Mouse (Mus musculus): ENCODE results near the gene Tecr. TPM values are rescaled to one million over a fixed set of nuclear protein-coding genes. Genes with fewer than 3 reads are reported as not detected.

Tecr gene
- total RNA-seq (2014; fragmentation: Nextera tagmentation) (304 and 466 TPM in 2 replicates), total RNA-seq (2017) (230 and 318 TPM in 2 replicates)

GRCm38 (mm10) chr8:83607661-83608397 is at the start of gene Tecr, which contains the start of gene Dnajb1:
Gene Tecr, minus strand, starts transcription at chr8:83607971.
Gene Dnajb1, plus strand, starts transcription at chr8:83608193.
- ATAC-seq (replicated peaks; ENCODE audit: low FRiP score, low TSS enrichment, poor library complexity, severe bottlenecking) = peak; percentile 88

- ATAC-seq (replicated peaks; ENCODE audit: low FRiP score, low TSS enrichment, poor library complexity, severe bottlenecking) = peak; percentile 33; the same call in 1 of the 2 replicates
Observed at GRCm38 (mm10) chr8:83656484-83657246, 48.9 kb upstream of the Tecr start.

DNA sequence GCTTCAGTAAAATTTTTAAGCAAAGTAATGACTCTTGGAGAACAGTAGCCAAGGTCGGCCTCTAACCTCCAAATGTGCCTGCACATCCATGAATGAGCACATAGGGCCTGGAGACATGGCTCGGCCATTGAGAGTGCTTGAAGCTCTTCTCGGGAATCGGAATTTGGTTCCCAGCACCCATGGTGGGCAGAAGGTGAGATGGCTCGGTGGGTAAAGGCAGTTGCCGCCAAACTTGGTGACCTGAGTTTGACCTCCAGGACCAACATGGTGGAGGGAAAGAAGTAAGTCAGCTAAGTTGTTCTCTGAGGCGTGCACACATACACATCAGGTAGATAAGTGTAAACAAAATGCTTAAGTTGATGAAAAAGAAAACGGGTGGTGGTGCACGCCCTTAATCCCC is 48.3 kb upstream of the Tecr start:
- ATAC-seq (replicated peaks; ENCODE audit: low FRiP score, low TSS enrichment, poor library complexity, severe bottlenecking) = no peak

DNA sequence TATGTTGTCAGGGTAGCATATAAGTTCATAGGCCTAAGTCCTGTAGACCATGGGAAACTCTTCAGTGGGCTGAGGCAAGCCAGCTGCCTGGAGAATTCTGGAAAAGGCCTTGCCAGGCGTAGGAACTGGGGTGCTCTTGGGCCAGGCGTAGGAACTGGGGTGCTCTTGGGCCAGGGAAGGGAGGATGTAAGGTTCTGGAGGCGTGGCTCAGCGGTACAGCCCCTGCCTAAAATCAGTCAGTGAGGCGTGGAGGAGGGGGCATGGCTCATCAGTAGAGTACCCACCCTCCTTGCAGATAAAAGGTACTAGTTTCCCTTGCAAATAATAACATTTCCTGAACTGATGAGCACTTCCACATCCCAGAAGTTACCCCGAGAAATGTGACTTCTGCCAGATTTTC is 47.0 kb upstream of the Tecr start:
- ATAC-seq (replicated peaks; ENCODE audit: low FRiP score, low TSS enrichment, poor library complexity, severe bottlenecking) = no peak

- no peak for ATAC-seq (replicated peaks; ENCODE audit: low FRiP score, low TSS enrichment, poor library complexity, severe bottlenecking)
Observed at GRCm38 (mm10) chr8:83653662-83654017, 45.9 kb upstream of the Tecr start.

- no peak for ATAC-seq (replicated peaks; ENCODE audit: low FRiP score, low TSS enrichment, poor library complexity, severe bottlenecking)
Observed at GRCm38 (mm10) chr8:83652744-83653661, 45.2 kb upstream of the Tecr start.

GRCm38 (mm10) chr8:83652030-83652743 is 44.4 kb upstream of the Tecr start, which contains the start of gene Gipc1:
Gene Gipc1, plus strand, starts transcription at chr8:83652677.
- peak; percentile 95 for ATAC-seq (replicated peaks; ENCODE audit: low FRiP score, low TSS enrichment, poor library complexity, severe bottlenecking)

DNA sequence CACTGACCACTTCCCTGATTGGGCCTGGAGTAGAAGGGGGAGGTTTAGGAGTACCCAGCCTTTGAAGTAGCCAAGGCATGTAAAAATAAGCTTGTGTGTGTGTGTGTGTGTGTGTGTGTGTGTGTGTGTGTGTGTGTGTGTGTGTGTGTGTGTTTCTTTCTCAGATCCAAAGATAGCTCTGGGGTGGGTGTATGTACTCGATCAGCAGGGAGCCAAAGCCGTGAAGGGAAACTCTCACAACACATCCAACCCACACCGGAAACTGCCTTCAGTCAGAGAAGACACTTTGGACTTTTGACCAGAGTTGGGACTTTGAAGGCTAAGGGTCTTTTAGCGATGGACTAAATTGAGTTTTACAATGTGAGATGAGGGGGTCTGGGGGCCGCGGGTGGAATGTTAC is 41.9 kb upstream of the Tecr start:
- no peak for ATAC-seq (replicated peaks; ENCODE audit: low FRiP score, low TSS enrichment, poor library complexity, severe bottlenecking)

DNA sequence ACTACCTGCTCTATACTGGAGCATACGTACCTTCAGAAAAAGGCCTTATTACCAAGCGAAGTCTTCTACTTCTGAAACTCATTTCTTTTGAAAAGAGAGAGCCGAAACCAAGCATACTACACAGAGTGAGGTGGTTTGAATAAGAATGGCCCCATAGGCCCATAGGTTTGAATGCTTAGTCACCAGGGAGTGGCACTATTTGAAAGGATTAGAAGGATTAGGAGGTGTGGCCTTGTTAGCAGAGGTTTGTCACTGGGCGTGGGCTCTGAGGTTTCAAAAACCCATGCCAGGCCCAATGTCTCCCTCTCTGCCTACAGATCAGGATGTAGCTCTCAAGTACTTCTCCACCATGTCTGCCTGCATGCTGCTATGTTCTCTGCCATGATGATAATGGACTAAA is 40.3 kb upstream of the Tecr start:
- no peak for ATAC-seq (replicated peaks; ENCODE audit: low FRiP score, low TSS enrichment, poor library complexity, severe bottlenecking)

- no peak for ATAC-seq (replicated peaks; ENCODE audit: low FRiP score, low TSS enrichment, poor library complexity, severe bottlenecking)
Observed at GRCm38 (mm10) chr8:83647511-83647910, 39.7 kb upstream of the Tecr start.

DNA sequence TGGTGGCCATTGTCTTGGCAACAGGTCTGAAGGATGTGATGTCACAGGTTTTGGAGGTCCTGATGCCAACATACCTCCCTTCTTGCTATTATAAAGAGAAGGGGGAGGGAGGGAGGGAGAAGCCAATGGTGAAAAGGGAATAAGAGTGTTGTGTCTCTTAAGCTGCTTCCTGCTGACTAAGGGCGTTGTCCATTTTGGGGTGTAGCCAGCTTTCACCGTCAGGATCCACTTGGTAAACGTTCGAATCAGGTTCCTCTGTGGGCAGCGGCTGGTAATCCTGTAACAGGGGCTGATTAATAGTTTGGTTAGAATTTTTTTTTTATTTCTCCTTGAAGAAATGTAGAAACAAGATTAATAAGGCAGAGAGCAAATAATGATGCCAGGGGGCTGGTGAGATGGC is 31.9 kb upstream of the Tecr start:
- ATAC-seq (replicated peaks; ENCODE audit: low FRiP score, low TSS enrichment, poor library complexity, severe bottlenecking) = no peak

GRCm38 (mm10) chr8:83638856-83639255 is 31.1 kb upstream of the Tecr start:
- ATAC-seq (replicated peaks; ENCODE audit: low FRiP score, low TSS enrichment, poor library complexity, severe bottlenecking) = no peak

DNA sequence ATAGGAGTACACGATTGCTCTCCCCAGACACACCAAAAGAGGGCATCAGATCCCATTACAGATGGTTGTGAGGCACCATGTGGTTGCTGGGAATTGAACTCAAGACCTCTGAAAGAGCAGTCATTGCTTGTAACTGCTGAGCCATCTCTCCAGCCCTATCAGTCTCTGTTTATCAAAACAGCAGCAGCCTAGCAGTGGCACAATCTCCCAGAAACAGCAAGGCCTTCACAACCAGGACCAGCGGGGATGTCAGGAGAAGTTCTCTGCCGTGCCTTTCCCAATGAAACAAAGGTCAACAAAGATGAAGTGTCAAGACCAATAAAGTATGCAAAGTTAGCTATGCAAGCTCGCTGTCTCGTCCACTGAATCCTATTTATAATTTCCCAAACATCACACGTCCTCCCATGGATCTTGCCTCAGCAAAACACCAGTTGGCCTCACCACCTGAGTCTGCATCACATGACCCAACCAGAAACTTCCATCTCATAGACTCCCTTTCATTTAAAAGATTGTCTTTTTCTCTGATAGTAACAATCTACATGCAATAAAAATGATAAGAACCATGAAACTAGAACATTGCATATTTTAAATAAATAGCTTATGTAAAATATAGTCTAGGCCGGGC is 24.4 kb upstream of the Tecr start:
- ATAC-seq (replicated peaks; ENCODE audit: low FRiP score, low TSS enrichment, poor library complexity, severe bottlenecking) = peak; percentile 75

DNA sequence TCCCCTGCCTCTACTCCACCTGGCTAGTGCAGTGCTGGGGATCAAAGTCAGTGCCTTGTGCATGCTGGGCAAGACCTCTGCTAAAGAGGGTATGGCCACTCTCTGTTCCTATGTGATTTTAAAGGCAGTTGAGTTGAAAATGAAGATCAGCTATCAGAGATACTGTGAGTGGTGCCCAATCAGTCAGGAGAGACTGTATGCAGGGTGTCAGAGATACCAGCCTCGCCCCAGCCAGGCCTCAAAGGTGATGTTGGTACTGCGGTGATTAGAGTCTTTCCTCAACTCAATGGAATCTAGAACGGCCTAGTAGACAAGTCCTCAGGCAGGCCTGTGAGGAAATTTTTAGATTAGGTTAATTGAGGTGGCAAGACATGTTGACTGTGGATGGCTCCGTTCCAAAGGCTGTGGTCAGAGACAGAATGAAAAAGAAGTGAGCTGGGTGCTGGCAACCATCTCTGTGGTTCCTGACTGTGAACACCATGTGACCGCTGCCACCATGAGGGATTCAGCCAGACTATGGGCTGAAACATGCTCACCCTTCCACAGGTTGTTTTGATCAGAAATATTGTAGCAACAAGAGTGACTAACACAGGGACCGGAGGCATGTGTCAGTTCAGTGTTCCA is 18.0 kb upstream of the Tecr start:
- peak; percentile 79 for ATAC-seq (replicated peaks; ENCODE audit: low FRiP score, low TSS enrichment, poor library complexity, severe bottlenecking)

- ATAC-seq (replicated peaks; ENCODE audit: low FRiP score, low TSS enrichment, poor library complexity, severe bottlenecking) = no peak
Observed at GRCm38 (mm10) chr8:83624739-83625138, 17.0 kb upstream of the Tecr start.

- peak; percentile 53 for ATAC-seq (replicated peaks; ENCODE audit: low FRiP score, low TSS enrichment, poor library complexity, severe bottlenecking)
Observed at GRCm38 (mm10) chr8:83623549-83623948, 15.8 kb upstream of the Tecr start.

- peak; percentile 73 for ATAC-seq (replicated peaks; ENCODE audit: low FRiP score, low TSS enrichment, poor library complexity, severe bottlenecking)
Observed at GRCm38 (mm10) chr8:83622389-83622989, 14.7 kb upstream of the Tecr start.
